Mouse (Mus musculus): ENCODE data around the gene Sp1. TPM values are rescaled to one million over a fixed set of nuclear protein-coding genes. Genes with fewer than 3 reads are reported as not detected.

The Sp1 gene
- total RNA-seq, 2 experiments from 2014 or later, result 47.5 to 52.3 TPM

- intact Hi-C loops (cut with DNase I), result loop anchor here (2.0 to 5.0 kb wide), 2 partner anchors 43 to 81 kb away; no protein-coding TSS in a partner anchor
- DNase-seq, result no peak
Observed at GRCm38 (mm10) chr15:102423602-102424240, 17.8 kb downstream of the Sp1 start.

DNA sequence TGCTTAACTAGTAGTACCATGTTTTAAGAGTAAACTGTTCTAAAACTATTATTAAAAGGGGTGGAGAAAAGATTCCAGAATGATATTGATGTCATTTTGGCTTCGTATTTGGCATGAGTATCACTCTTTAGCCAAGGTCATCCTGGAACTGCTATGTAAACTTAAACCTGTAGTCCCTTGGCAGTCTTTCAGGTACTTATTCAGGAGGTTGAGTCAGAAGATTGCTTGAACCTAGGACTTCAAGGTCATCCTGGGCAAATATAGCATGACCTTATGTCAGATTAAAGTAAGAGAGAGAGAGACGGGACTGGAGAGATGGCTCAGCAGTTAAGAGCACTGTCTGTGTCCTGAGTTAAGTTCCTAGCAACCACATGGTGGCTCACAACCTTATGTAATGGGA is 18.7 kb downstream of the Sp1 start:
- no peak for DNase-seq
- intact Hi-C loops (cut with DNase I), result loop anchor here (5.0 kb wide), 1 partner anchor 82 kb away; no protein-coding TSS in a partner anchor

GRCm38 (mm10) chr15:102426963-102427362 is 21.0 kb downstream of the Sp1 start:
- DNase-seq, result no peak
- intact Hi-C loops (cut with DNase I), result loop anchor here (1.0 kb wide), 1 partner anchor 26 kb away; no protein-coding TSS in a partner anchor

DNA sequence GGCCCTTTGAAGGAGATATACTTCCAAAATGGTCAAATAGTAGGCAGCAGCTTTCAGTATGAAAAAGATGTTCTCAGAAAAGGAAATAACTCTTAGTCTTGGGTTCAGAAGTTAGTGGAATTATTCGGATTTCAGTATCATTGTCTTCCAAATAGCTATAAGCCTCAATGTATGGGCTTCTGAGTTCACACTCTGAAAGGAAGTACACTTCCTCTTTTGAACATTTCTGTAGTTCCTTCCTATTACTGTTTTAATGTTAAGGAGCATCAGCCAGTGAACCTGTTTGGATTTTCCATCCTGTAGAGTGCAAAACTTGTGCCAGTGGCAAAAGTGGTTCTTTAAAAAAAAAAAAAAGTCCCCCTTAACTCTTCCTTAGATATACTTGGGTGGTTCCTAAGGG is 26.1 kb downstream of the Sp1 start:
- DNase-seq, result no peak
- intact Hi-C loops (cut with DNase I), result no loop called here

- intact Hi-C loops (cut with DNase I), result no loop called here
- no peak for DNase-seq
Observed at GRCm38 (mm10) chr15:102433173-102433572, 27.2 kb downstream of the Sp1 start.

DNA sequence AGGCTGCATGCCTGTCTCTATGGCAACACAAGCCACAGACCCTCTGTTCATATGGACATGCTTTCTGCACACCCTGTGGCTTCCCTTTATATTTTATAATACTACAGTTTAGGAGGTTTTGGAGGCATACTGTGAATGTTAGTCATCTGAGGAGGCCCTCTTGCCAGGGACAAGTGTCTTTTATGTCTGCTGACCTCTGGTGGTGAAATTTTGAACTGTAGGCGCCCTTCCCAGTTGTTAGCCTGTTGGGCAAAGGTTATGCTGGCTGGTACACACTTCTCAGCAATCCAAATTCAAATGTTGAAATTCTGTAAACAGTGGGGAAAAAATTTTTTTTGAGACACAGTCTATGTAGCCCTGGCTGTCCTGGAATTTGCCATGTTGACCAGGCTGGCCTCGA is 36.5 kb downstream of the Sp1 start:
- peak; percentile 84 to 92 for DNase-seq
- intact Hi-C loops (cut with DNase I), result loop anchor here (5.0 kb wide), 1 partner anchor 60 kb away; no protein-coding TSS in a partner anchor

GRCm38 (mm10) chr15:102445146-102445545 is 39.2 kb downstream of the Sp1 start, which contains the start of gene Amhr2:
Gene Amhr2 (plus strand): TSS chr15:102445367.
- intact Hi-C loops (cut with DNase I), result no loop called here
- DNase-seq, result no peak

DNA sequence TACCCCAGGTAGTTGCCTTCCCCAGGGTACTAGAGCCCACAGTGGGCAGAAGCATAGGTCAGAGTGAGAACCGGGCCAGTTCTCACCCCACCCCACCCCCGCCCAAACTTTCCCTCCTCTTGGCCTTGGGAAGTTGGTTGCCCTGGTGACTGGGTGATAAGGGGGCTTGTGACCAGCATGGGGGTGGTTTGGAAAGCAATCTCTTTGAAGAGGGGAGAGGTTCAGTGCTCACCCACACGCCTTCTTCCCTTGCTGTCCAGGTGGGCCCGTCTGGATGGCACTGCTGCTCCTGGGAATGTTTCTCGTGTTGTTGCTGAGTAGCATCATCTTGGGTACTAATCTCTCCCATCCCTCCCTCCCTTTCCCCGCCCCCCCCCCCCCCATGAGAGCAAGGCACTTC is 40.5 kb downstream of the Sp1 start:
- DNase-seq, result no peak
- intact Hi-C loops (cut with DNase I), result no loop called here

DNA sequence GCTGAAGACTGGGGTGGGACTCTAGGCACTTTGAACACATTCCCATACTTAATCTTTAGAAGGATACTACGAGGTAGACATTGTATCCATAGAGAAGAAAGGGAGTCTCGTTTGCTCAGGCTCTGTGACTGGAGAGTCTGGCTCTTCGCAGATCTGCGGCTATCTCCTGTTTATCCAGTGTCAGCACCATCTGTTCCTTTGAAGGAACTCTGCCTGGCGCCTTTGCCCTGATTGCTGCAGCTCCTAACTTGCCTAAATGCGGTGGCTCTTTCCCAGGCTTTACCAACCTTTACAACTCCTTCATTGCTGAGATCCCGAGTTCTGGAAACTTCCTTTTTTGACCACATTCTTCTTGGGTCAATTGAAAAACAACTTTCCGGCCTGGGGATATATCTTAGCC is 43.4 kb downstream of the Sp1 start:
- DNase-seq, result no peak
- intact Hi-C loops (cut with DNase I), result no loop called here

- intact Hi-C loops (cut with DNase I), result no loop called here
- no peak for DNase-seq
Observed at GRCm38 (mm10) chr15:102450928-102451327, 45.0 kb downstream of the Sp1 start.

DNA sequence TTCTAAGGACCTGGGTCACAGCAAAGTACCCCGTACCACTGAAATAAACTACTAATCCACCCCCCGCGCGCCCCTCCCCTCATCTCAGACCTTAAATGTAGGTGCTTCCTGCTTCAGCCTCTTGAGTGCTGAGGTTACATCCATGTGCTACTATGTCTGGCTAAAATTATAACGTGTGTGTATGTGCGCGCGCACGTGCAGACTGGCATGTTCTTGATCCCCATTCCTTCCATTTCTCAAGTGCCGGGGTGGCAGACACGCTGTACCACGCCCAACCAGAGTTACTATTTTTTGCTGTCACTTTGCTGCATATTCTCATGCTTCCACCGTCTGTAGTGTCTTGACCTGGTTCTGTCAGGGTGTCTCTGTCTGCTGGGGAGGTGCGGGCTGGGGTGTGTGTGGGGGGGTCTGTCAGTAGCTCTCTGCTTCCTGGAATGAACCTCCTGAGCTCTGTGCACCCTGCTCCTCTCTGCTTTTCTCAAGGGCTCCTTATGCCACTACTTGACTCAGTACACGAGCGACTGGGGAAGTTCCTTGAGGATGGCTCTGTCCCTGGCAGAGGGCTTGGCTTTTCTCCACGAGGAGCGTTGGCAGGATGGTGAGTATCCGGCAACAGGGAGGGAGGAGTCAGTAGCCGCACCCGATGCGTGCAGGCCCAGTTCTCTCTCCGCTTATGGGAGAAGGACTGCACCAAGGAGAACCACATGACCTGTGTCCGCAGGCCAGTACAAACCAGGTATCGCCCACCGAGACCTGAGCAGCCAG is 45.9 kb downstream of the Sp1 start:
- intact Hi-C loops (cut with DNase I), result no loop called here
- DNase-seq, result no peak

- intact Hi-C loops (cut with DNase I), result no loop called here
- DNase-seq, result no peak
Observed at GRCm38 (mm10) chr15:102455993-102456392, 50.0 kb downstream of the Sp1 start.

DNA sequence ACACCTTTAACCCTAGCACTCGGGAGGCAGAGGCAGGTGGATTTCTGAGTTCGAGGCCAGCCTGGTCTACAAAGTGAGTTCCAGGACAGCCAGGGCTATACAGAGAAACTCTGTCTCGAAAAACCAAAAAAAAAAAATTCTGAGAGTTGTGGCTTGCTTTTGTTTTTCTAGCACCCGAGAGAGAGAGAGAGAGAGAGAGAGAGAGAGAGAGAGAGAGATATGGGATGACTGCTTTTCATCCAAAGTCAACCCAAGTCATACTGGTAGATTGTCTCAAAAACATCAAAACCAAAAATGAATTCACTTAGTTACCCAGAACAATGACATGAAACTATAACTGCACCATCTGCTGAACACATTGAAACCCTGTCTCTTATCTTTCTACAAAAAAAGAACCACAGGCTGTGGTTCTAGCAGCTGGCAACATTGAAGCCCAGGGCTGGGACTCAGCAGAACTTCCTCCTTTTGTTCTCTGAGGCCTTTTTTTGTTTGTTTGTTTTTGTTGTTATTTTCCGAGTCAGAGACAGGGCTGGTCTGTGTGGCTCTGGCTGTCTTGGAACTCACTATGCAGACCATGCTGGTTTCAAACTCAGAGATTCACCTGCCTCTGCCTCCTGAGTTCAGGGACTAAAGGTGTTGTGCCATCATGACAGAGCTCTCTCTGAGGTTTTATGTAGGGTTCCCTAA is 52.2 kb downstream of the Sp1 start:
- intact Hi-C loops (cut with DNase I), result no loop called here
- DNase-seq, result no peak

DNA sequence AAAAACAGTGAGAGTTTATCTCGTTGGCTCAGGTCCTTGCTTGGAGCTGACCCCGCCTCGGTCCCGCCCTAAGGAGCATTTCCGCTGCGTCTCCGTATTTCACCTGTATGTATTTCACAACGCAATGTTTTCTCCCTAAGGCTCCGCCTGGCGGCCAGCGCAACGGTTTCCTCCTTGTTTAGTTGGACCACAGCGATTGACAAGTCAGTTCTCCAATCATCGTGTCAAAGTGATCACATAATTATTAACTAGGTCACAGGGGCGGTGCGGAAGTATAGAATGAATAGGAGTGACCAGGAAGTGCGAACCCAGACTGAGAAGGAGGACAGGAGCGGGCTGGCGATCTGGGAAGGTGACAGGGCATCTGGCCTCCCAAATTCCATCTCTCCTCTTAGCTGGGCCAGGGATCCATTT is 53.0 kb downstream of the Sp1 start, which contains the start of gene Prr13:
TSS of gene Prr13 (plus strand) at position 125 of the 414 bp plus-strand sequence.
- intact Hi-C loops (cut with DNase I), result no loop called here
- peak; percentile 84 to 88 for DNase-seq

DNA sequence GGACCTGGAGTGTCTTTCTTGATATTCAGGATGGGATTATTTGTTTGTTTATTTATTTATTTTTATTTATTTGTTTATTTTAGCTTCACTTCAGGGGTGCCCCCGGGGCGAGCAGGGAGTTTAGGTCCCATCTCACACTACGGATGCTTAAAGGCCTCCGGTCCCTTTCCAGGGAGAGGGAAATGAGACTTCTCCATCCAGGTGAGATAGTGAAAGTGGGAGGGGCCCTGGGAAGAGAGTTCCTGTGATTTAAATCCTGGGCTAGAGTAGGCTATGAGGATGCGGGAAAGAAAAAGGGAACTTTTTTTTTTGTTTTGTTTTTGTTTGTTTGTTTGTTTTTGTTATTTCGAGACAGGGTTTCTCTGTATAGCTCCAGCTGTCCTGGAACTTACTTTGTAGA is 53.4 kb downstream of the Sp1 start:
- intact Hi-C loops (cut with DNase I), result no loop called here
- no peak for DNase-seq

- intact Hi-C loops (cut with DNase I), result no loop called here
- no peak for DNase-seq
Observed at GRCm38 (mm10) chr15:102459847-102460246, 53.9 kb downstream of the Sp1 start.

GRCm38 (mm10) chr15:102460409-102460808 is 54.5 kb downstream of the Sp1 start:
- DNase-seq, result no peak
- intact Hi-C loops (cut with DNase I), result no loop called here

DNA sequence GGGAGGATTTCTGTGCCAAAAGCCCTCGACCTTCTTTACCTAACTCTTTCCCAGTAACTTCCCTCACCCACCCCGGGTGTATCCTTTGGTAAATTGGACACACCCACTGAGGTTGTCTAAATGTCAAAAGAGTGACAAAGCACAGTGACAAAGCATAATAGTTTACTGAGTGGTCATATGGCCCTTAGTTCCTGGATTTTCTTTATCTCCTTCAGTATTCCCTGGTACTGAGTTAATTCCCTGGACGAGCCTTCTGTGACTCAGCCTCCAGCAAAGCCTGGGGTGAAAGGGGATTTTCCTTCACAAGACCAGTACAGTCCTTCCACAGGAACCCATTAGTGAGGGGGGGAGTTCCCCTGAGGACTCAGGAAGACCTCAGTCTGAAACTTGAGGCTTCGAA is 55.0 kb downstream of the Sp1 start:
- no peak for DNase-seq
- intact Hi-C loops (cut with DNase I), result no loop called here

DNA sequence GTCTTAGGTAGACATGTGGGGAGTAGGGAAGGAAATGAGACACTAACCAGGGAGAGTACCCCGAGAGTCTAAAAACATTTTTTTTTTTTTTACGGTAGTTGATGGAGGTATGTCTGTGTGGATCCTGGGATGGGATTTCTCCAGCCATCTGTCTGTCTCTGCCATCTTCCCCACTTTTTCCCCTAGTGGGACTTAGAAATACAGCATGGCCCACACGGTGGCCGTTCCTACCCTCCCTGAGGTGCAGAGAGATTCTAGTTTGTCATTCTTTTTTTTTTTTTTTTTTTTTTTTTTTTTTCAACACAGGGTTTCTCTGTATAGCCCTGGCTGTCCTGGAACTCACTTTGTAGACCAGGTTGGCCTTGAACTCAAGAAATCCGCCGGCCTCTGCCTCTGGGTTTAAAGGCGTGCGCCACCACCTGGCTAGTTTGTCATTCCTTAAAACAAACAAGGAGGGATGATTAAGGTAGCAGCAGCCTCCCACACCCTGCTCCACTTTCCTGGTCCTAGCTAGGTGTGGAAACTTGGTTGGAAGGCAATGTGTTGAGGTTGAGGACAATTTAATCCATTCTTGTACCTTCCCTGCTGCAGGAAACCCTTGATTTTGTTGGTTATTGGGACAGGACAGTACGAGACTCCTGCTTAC is 55.6 kb downstream of the Sp1 start:
- DNase-seq, result no peak
- intact Hi-C loops (cut with DNase I), result no loop called here

DNA sequence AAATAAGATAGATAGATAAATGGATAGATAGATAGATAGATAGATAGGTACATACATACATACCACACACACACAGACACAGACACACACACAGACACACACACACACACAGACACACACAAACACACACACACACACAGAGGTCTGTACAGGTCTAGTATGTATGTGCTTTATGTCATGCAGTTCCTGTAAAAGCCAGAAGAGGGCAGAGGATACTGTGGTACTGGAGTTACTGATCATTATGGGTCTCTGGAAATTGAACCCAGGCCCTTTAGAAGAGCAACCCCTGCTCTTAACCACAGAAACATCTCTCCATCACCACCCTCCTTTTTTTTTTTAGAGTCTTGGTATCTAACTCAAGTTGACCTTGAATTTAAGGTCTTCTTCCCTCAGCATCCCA is 57.7 kb downstream of the Sp1 start:
- no peak for DNase-seq
- intact Hi-C loops (cut with DNase I), result no loop called here

Data from heart, postnatal 14 days (tissue).